Mouse (Mus musculus): ENCODE measurements around the gene Blmh.

DNA sequence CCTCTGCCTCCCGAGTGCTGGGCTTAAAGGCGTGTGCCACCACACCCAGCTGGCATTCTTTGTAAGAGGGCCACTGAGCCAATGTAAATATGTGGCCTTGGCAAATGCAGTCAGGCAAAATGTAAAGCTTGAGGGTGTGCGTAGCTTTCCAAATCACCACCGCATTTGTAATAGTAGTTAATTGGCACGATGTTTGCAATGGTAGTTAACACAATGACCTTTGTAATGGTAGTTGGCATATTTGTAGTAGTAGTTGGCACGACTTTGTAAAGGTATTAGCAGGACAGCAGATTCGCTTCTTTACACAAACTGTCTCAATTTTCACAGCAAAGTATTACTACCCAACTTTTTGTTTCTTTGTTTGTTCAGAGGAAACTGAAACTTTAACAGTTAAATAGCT, 16.0 kb upstream of the Blmh start:
- TF ChIP-seq POLR2A (IDR thresholded peaks at IDR 0.05; ENCODE audit: borderline replicate concordance, low read depth, low read length), result no peak
- TF ChIP-seq CTCF (IDR thresholded peaks at IDR 0.05; ENCODE audit: low read depth, low read length), result no peak
